Mouse (Mus musculus) G1E (cell line): ENCODE data around the gene Abraxas2.

ENCODE experiments used
- CTCF ChIP-seq: IDR thresholded peaks from 2 replicates; pipeline ENCODE4 v1.5.1; 2012; ENCODE audit warnings: low read depth, low read length, inconsistent platforms, mixed read lengths
- TAL1 ChIP-seq: conservative IDR thresholded peaks from 2 replicates; pipeline ENCODE4 v1.6.1; 2012; ENCODE audit warnings: low read depth, low read length, inconsistent platforms, mixed read lengths

DNA sequence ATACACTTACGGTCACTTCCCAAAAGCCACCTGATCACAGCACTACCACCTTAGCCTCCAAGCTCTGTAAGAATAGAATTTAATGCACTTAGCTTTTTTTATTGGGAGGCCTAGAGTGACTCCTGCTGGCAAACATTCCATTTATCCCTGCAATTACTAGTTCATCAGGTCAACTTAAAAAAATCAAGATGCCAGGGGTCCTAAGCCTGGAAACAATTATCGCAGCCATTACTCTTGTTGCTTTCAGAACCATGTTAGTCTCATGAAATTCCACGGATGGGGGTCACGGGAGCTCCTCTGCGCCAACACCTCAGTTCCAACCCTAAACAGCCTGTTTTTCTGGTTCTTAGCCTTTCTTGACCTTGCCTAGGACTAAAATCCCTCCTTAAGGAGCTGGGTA lies 43.9 kb upstream of the Abraxas2 start:
- TF ChIP-seq CTCF (no peak), TAL1 (no peak)
